Mouse (Mus musculus) skeletal muscle tissue, adult 2 months (tissue): Measurements from ENCODE around the gene Yeats2.

Experiments used
- DNase-seq: peaks from one replicate; pipeline ENCODE4 v3.0.0-alpha.2; 2012; ENCODE audit warnings: low read depth, low spot score

Gene Yeats2

DNA sequence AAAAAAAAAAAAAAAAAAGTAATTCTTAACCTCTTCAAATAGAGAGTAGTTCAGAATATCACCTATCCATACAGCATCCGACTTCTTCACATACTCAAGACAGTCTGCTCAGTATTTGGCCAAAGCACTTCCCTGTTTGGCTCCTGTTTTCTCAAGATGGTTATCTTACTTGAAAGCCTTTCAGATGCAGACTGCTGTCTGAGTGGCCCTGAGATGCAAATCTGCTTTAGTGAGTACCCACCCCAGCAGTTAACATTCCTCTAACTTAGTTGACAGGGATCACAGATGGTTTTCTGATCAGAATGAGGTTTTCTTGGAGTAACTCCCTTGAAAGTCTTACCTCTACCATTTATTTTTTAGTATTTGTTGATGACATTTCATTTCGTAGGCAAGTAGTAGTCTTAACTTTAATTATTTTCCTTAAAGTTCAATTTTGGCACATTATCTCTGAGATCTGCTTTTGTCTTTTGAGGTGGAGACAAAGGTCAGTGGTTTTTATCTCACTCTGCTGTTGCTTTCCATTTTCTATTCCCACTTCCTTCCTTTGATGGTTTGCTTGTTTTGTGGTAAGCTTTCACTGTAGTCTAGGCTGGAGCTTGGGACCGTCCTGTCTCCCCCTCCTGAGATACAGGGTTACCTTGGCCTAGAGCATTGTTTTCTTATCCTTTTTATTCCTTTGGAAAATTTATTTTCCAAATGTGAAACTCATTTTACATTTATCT, 50.5 kb downstream of the Yeats2 start:
- DNase-seq = no peak

- no peak for DNase-seq
These were observed 51.2 kb downstream of the Yeats2 start for GRCm38 (mm10) chr16:20192043-20192442.

GRCm38 (mm10) chr16:20195546-20195945, 54.7 kb downstream of the Yeats2 start:
- DNase-seq = peak; percentile 24

DNA sequence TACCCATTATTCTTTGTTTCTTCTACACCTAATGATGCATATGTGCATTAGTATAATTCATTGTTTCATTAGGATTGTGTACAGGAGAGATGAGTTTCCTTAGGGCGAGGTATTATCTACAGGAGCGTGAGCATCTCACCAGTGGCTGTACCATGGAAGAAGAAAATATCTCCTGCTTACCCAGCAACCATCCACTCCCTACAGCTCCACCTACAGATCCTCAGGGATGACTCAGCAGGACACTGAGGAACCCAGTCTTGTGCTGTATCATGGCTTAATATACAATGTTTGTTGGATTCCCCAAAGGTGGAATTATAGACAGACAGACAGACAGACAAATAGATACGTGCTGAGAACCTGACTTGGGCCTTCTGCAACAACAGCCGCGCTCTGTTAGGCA, 56.1 kb downstream of the Yeats2 start:
- DNase-seq = no peak

DNA sequence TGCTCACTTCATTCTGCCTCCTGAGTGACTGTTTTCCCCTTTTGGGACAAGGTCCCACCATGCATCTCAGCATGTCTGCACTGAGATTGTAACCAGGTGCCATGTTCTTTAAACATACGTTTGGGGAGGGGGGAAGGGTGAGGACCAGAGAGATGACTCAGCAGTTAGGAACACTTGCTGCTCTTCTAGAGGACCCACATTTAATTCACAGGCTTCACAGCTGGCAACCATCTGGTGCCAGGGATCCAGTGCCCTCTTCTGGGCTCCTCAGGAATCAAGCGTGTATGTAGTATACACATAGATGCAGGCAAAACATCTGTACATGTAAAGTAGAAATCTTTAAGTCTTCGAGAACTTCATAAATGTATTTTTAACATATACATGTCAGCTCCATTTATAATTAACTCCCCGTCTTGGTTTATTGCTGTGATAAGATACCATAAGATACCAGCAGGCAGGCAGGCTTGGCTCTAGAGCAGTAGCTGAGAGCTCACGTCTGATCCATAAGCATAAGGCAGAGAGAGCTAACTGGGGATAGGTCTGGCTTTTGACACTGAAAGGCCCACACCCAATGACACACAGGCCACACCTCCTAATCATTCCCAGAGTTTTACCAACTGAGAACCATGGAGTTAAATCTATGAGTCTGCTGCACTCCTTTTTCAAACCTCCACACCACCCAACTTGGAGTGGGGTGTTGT, 58.8 kb downstream of the Yeats2 start:
- DNase-seq = no peak

DNA sequence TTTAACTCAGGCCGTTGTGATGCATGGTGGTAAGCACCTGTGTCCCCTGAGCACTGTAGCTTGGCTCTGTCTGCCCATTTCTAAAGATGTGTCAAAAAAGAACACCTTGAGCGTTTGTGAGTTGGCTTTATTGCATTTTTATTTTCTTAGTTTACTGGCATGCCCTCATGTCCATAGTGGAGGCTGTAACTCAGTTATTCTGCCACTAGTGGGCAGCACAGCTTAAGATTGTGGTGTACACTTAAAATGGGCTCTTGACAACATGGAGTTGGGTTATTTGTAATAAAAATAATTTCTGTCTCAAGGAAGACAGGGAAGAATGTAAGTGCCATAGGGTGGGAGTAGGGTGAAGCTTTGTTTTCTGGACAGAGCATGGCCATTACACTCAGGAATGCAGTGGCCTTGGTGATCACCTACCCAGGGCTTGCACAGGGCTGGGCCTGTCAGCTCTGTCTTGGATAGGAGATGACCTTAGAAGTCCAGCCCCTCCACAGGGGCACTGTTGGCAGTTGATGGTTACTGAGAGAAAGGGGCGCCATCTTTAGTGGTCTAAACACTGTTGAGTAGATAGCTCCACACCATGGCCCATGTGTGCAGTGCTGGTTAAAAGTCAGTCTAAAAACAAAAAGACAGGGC, 72.8 kb downstream of the Yeats2 start:
- peak; percentile 26 for DNase-seq

- DNase-seq = no peak
These were observed 81.9 kb downstream of the Yeats2 start for GRCm38 (mm10) chr16:20222726-20223125.

- DNase-seq = no peak
These were observed 85.8 kb downstream of the Yeats2 start for GRCm38 (mm10) chr16:20226676-20227075.

- DNase-seq = no peak
These were observed 86.6 kb downstream of the Yeats2 start for GRCm38 (mm10) chr16:20227504-20227903.

GRCm38 (mm10) chr16:20228167-20228566, 87.3 kb downstream of the Yeats2 start:
- no peak for DNase-seq

DNA sequence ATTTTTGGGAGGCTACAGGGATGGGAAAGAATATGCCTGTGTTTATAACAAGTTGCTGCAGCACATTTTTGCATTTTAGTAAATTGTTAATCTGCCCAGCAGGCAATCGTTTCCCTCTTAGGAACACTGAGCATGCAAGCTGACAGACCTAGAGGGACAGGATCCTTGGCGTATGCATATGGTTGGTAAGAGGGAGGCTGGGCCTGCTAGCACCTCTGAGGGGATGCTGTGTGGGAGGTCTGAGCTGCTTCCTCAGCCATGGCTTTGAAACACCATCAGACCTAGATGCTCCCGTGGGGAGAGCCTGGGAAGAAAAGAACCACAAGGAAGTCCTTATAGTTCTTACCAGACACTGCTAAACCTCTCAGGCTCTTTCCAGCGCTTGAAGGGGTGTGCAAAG, 93.5 kb downstream of the Yeats2 start:
- no peak for DNase-seq

DNA sequence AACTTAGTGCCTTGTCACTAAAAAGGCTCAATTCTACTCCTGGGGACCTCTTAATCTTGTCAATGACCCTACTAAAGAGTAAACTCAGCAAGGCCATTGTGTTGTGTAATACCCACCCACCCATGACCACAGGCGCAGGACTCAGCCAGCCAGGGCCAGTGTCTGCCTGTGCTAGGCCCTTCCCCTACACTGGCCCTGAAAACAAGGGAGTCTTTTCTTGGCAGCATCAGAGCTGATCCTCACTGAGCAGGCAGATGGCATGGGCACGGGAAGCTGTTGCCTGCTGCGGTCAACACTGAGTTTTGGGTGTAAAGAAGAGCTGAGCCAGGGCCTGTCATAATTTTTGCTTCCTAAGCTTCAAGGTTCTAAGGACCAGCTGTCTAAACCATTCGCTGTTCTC, 96.6 kb downstream of the Yeats2 start:
- DNase-seq = no peak

- DNase-seq = no peak
These were observed 97.8 kb downstream of the Yeats2 start for GRCm38 (mm10) chr16:20238646-20239045.

- DNase-seq = no peak
These were observed 99.9 kb downstream of the Yeats2 start, which contains the start of gene Map6d1 for GRCm38 (mm10) chr16:20240468-20241414. Map6d1 (minus strand) TSS chr16:20241358.

- no peak for DNase-seq
These were observed 106.2 kb downstream of the Yeats2 start for GRCm38 (mm10) chr16:20247103-20247502.

DNA sequence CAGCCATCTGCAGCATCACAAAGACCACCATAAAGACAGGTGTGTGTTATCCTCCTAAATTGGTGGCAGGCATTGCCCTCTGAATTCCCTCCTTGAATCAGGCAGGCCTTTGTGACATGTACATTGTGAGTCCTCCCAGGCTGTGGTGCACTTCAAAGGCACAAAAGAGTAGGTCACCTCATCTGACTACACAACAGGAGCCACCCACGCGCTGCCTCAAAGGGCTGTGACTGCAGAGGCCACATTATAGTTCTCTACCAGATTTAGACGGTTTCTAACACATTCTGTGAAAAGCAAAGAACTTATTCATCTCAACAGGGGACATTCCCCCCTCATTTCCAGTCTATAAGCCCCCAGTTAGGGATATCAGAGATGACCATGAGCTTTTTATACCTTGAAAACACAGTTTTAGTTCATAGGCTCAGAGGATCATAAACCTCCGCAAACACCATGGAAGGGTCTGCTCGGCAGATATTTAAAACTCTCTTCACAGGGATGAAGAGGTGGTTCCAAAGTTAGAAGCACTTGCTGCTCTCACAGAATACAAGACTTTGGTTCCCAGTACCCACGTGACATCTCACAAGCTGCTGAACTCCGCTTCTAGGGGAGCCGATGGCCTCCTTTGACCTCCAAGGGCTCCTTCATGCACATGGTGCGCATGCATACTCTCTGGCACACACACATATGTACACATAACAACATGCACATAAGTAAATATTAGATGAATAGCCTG, 107.7 kb downstream of the Yeats2 start:
- no peak for DNase-seq

GRCm38 (mm10) chr16:20257926-20258325, 117.1 kb downstream of the Yeats2 start:
- no peak for DNase-seq

GRCm38 (mm10) chr16:20265089-20265488, 124.2 kb downstream of the Yeats2 start:
- DNase-seq = no peak

- no peak for DNase-seq
These were observed 130.5 kb downstream of the Yeats2 start for GRCm38 (mm10) chr16:20271339-20271738.

DNA sequence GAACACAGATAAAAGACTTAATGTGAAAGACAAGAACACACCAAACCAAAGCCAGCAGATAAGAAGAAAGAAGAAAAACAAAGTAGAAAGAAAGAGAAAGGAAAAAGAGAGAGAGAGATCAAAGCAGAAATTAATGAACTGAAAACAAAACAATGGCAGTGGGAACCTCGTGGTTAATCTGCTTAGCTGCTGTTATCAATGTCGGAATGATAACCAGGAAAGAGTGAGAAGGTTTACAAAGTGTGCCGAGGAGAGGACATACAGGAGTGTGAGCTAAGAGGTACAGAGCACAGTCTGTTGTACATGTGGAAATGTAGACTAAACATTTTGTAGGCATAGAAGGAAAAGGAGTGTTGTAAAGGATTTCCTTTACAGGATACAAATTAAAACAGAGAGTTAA, 132.1 kb downstream of the Yeats2 start:
- DNase-seq = no peak

DNA sequence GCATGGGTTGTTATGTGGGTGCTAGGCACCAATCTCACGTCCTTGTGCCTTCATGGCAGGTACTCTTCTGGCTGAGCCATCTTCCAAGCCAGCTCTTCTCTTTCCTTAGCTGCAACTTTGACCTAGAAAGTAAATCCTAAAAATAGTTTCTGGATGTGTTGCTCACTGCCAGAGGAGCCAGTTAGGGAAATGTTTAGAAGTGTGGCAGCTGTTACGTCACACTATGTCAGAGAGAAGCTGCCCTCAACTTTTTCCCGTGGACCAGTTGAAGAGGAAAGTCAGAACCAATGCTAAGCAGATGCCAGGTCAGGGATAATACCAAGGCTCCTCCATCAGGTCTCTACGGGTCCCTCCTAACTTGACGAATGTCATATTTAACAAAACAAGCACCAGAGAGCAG, 138.5 kb downstream of the Yeats2 start:
- peak; percentile 15 for DNase-seq
